13 mouse cellular contexts compared by ENCODE assay signal in genomic region chr12:33174675-33175357, GRCm38 (mm10). TPM values are rescaled to one million over a fixed set of nuclear protein-coding genes. Genes with fewer than 3 reads are reported as not detected.
DNase-seq lines count a peak whose midpoint lies in the region; ATAC-seq and TF ChIP-seq lines count a peak whose summit lies in the region.
"Had no signal": no experiment of that assay in that cellular context is flagged by ENCODE, and none has a peak within 500 bp of the region (broad histone marks: within the 10 kb centered on the region; RNA-seq: fewer than 3 reads in every experiment).

No protein-coding gene starts in this region.

- TF ChIP-seq POLR2A in thymus, adult 2 months (IDR thresholded peaks at IDR 0.05; ENCODE audit: control insufficient read depth, extremely low read depth, insufficient read depth, low read length, poor library complexity) = no peak

- H3K27ac ChIP-seq in thymus, adult 2 months (ENCODE audit: control insufficient read depth, insufficient read depth, low read length) = peak overlapping the region; percentile 4; the same call in 1 of the 2 replicates
- H3K27ac ChIP-seq: left cerebral cortex, adult 2 months; midbrain, embryonic 12.5 days had no signal

- no peak for ATAC-seq in CD4-positive, CD25-positive, alpha-beta regulatory T cell, adult 4 months

- intact Hi-C loops in left cerebral cortex, postnatal 14 days (cut with DNase I) = no loop called here

- DNase-seq in CD4-positive, CD25-positive, alpha-beta regulatory T cell, adult 2 months (ENCODE audit: low read depth, low spot score) = peak; percentile 30
- DNase-seq in kidney, adult 9 months = peak; percentile 20
- no peak for DNase-seq in kidney, postnatal 10 days
- DNase-seq in thymus, adult 2 months = no peak
- DNase-seq in thymus, postnatal 25 days = no peak
- DNase-seq in left cerebral cortex, postnatal 14 days (ENCODE audit: low spot score in 2 of 2) = no peak
- no peak for DNase-seq in right cerebral cortex, postnatal 36 days (ENCODE audit: low spot score in 2 of 2)
- DNase-seq: cerebellum, adult 8-10 months; heart, postnatal 4 days; right cerebral cortex, postnatal 4 days had no signal

- no peaks in the 10 kb centered on the region for H3K27me3 ChIP-seq in thymus, adult 2 months (ENCODE audit: control insufficient read depth, insufficient read depth, low read length)
- H3K27me3 ChIP-seq: midbrain, embryonic 12.5 days had no signal

- no peaks in the 10 kb centered on the region for H3K36me3 ChIP-seq in thymus, adult 2 months (ENCODE audit: control insufficient read depth, insufficient read depth, low read length)
- H3K36me3 ChIP-seq: midbrain, embryonic 12.5 days had no signal

- TF ChIP-seq CTCF in thymus, adult 2 months (IDR thresholded peaks at IDR 0.05; ENCODE audit: borderline replicate concordance, control insufficient read depth, extremely low read depth, insufficient read depth, low read length, poor library complexity) = no peak

- H3K4me3 ChIP-seq in thymus, adult 2 months (ENCODE audit: control insufficient read depth, insufficient read depth, low read length) = no peak overlapping the region
- H3K4me3 ChIP-seq: left cerebral cortex, adult 2 months; midbrain, embryonic 12.5 days had no signal

- 89% methylated on average over 10 of the region's 10 CpGs for WGBS in thymus, adult 2 months

- peaks cover 11% of the 10 kb centered on the region for H3K4me1 ChIP-seq in thymus, adult 2 months (replicated peaks; ENCODE audit: control insufficient read depth, insufficient read depth, low read length)

RNA-seq across cellular contexts. Expression of gene Atxn7l1, which starts 27.3 kb away (rescaled TPM):
- 10 to 100 TPM; 75.6 to 87.7 TPM for polyA plus RNA-seq in CD4-positive, CD25-positive, alpha-beta regulatory T cell, adult 4 months (2017; shearing (Covaris generic))
- 129 and 141 TPM in 2 replicates for polyA plus RNA-seq in thymus, adult 2 months (2012; rRNA removed)
- total RNA-seq in left cerebral cortex, postnatal 14 days (2021) = 10 to 100 TPM; 56.9 to 65.3 TPM

Comparison
In these comparisons a context has a peak if more than half of its experiments do, and no peak if none do; other contexts are left out.
1. DNase-seq: peak in CD4-positive, CD25-positive, alpha-beta regulatory T cell, adult 2 months (single experiment) and kidney, adult 9 months (single experiment); none in kidney, postnatal 10 days (single experiment), thymus, adult 2 months (single experiment), thymus, postnatal 25 days (single experiment), left cerebral cortex, postnatal 14 days (0 of 2) and right cerebral cortex, postnatal 36 days (0 of 2).